Mouse (Mus musculus) myocyte (in vitro differentiated cells): ENCODE measurements at regions not wholly inside any gene's neighbourhood (a gene's known extent, or its start where the extent isn't known, plus 50 kb on each side); places are given as distances from the start of the nearest gene placed in this dataset.

Experiments
- CEBPB ChIP-seq: IDR thresholded peaks from 2 replicates; pipeline ENCODE4 v1.6.1; 2011; ENCODE audit warnings: mild to moderate bottlenecking, moderate library complexity; ENCODE audit not compliant: poor library complexity, insufficient read depth, severe bottlenecking
- MAX ChIP-seq: IDR thresholded peaks from one replicate; pipeline ENCODE4 v1.6.1; 2011; ENCODE audit warnings: low read depth, mild to moderate bottlenecking, control low read depth
- MYOG ChIP-seq, 3 experiments: IDR thresholded peaks; one replicate each; pipeline ENCODE4 v1.6.1; 2011; ENCODE audit warnings: control low read depth in 2 of 3, low read depth in 2 of 3, mild to moderate bottlenecking in 2 of 3; ENCODE audit not compliant: insufficient read length in 2 of 3, control insufficient read depth in 1 of 3, insufficient read depth in 1 of 3
- POLR2A ChIP-seq: IDR thresholded peaks from one replicate; pipeline ENCODE4 v1.6.1; 2011; ENCODE audit warnings: low read depth, mild to moderate bottlenecking, control low read depth, moderate library complexity; ENCODE audit not compliant: insufficient read length
- USF1 ChIP-seq: IDR thresholded peaks from one replicate; pipeline ENCODE4 v1.6.1; 2011; ENCODE audit warnings: low read depth, mild to moderate bottlenecking, control low read depth, moderate library complexity

DNA sequence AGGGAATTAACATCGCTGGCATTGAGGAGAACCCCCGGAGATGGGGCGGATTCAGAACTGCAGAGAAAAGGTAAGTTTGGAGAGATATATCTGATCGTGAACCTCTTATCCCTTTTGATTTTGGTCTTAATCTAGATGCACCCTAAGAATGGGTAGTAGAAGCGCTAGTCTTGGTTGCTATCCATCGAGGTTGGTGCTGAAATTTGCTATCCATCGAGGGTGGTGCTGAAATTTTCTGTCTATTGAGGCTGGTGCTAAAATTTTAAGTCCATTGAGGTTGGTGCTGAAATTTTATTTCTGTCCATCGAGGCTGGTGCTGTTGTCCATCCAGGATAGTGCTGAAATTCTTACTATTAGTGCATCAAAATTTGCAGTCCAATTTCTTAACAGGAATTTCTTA, 80.4 kb downstream of the Scgb1b3 start:
- no peak for TF ChIP-seq CEBPB
- no peak for TF ChIP-seq POLR2A
- no peak for TF ChIP-seq MAX
- no peak for TF ChIP-seq USF1
- TF ChIP-seq MYOG (IDR thresholded peaks at IDR 0.05; ENCODE audit: control insufficient read depth in 1 of 3, insufficient read depth in 1 of 3, insufficient read length in 2 of 3, low read depth in 2 of 3), result no peak
